Mouse (Mus musculus) bone marrow macrophage, adult 2 months (primary cell): ENCODE measurements around the gene Ctsf. TPM values are rescaled to one million over a fixed set of nuclear protein-coding genes. Genes with fewer than 3 reads are reported as not detected.
"Not testable (repeated sequence)": the region's sequence is repeated elsewhere in the genome, so short reads cannot be mapped to it uniquely, and the experiment has no call there.

Experiments used
- H3K27ac ChIP-seq: 2 replicates; pipeline ENCODE4 v1.5.1; 2012; ENCODE audit warnings: low read depth, low read length; ENCODE audit not compliant: insufficient read depth
- H3K4me1 ChIP-seq: 2 replicates; pipeline ENCODE4 v1.6.1; 2012; ENCODE audit warnings: low read length; ENCODE audit not compliant: control insufficient read depth, insufficient read depth
- H3K4me3 ChIP-seq: 2 replicates; pipeline ENCODE4 v1.5.1; 2012; ENCODE audit warnings: mild to moderate bottlenecking, low read length, moderate library complexity; ENCODE audit not compliant: insufficient read depth
- CTCF ChIP-seq: IDR thresholded peaks from 2 replicates; pipeline ENCODE4 v1.5.1; 2012; ENCODE audit warnings: low read depth, mild to moderate bottlenecking, low read length, moderate library complexity
- POLR2A ChIP-seq: IDR thresholded peaks from 2 replicates; pipeline ENCODE4 v1.6.1; 2012; ENCODE audit warnings: mild to moderate bottlenecking, low read depth, low read length, borderline replicate concordance
- polyA plus RNA-seq: library from polyadenylated mRNA; stranded (reverse); fragments of >200 nt; gene quantifications from 2 replicates; pipeline ENCODE4 v1.2.4, GENCODE M21; 2012; ENCODE audit not compliant: missing spikeins, insufficient read depth, insufficient read length

Gene Ctsf
- polyA plus RNA-seq, 1 experiment, result 29.5 TPM

DNA sequence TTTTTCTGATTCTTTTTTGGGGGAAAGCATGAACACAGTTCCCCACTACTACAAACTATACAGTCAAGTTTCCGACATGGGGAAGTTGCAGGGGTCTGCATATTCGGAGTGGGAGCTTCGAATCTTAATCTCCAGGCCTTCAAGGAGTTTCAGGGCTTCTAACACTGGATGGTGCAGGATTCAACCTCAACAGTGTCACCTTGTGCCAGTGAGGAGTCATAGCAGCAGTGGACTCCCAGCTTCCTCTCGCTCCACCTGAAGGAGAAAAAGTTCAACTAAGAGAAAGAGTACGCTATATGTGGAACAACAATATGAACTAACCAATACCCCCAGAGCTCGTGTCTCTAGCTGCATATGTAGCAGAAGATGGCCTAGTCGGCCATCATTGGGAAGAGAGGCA, 7.4 kb upstream of the Ctsf start:
- TF ChIP-seq POLR2A, result no peak
- no peak for TF ChIP-seq CTCF
- Histone ChIP-seq H3K4me1 (no peaks in the 10 kb centered on the region), H3K27ac (no peak overlapping the region), H3K4me3 (no peak overlapping the region)

DNA sequence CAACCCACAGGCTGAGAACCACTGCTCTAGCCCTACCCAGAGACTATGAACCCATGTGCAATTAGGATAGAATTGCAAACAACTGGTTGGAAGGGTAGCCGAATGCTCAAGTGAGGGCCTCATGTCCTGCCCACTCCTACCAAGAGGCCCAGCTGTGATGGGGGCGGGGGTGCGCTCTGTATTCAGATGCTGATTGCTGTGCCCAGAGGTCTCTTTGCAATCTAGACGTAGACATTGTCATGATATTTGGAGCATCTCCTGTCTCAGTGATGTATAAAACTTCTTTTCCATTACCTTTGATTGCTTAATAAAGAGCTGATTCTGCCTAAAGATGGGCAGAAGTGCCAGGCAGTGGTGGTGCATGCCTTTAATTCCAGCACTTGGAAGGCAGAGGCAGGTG, 5.1 kb upstream of the Ctsf start:
- peaks cover 4% of the 10 kb centered on the region; the same call in 1 of the 2 replicates for H3K4me1 ChIP-seq
- H3K27ac ChIP-seq, result no peak overlapping the region
- no peak overlapping the region for H3K4me3 ChIP-seq
- no peak for TF ChIP-seq CTCF
- no peak for TF ChIP-seq POLR2A

DNA sequence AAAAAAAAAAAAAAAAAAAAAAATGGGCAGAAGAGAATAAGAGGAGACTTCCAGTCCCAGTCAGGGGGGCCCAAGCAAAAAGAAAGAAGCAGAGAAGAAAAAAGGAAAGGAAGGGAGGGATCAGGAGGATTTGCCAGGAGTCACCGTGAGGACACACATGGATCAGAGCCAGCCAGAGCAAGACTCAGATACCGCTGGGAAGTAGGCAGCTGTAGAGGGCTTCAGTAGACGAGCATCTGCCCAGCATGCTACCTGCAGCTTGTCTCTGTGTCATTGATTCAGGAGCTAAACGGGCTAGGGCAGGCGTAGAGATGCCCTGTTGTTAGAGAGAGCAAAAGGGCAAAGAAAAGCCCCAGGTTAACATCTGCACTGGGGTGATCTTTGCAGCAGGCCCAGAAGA, 4.6 kb upstream of the Ctsf start:
- peaks cover 4% of the 10 kb centered on the region; the same call in 1 of the 2 replicates for H3K4me1 ChIP-seq
- H3K4me3 ChIP-seq, result no peak overlapping the region
- no peak overlapping the region for H3K27ac ChIP-seq
- TF ChIP-seq POLR2A, result no peak
- no peak for TF ChIP-seq CTCF

DNA sequence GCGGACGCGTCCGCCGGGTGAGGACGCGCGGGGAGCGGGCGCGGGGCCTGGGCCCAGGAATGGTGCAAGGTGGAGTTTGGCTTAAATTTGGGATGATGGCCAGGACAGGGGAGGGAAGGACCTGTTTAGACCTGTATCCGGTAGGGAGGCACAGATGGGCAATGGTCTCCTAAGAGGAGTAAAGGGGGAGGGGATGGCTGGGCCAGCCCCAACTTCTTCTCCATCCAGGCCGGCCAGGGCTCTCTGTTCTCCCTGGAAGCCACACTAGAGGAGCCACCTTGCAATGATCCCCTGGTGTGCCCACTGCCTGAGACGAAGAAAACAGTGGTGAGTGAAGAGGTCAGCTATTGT, 515 bp downstream of the Ctsf start:
- H3K4me3 ChIP-seq, result peak overlapping the region; percentile 88
- no peak for TF ChIP-seq CTCF
- no peak for TF ChIP-seq POLR2A
- H3K27ac ChIP-seq, result peak overlapping the region; percentile 62

DNA sequence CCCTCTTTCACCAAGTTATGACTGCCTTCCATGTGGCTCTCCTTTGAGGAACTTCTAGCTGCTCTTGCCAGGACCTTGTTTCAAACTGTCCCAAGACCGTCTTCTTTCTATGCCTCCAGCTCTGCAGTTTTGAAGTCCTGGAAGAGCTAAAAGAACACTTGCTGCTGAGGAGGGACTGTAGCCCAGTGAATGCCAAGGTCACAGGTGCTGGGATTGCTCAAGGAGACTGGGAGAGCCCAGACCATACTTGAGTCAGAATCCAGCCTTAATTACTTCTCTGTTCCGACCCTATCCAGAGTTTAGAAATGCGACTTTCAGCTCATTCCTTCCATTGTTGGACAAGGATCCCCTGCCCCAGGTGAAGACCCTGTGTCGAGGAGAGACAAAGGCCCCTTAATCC, 1.0 kb downstream of the Ctsf start:
- peak overlapping the region; percentile 62 for H3K27ac ChIP-seq
- H3K4me1 ChIP-seq, result peaks cover 16% of the 10 kb centered on the region
- TF ChIP-seq CTCF, result no peak
- TF ChIP-seq POLR2A, result no peak
- H3K4me3 ChIP-seq, result peak overlapping the region; percentile 88

More for the DNA sequence above, 515 bp downstream of the Ctsf start:
- H3K4me1 ChIP-seq, result peaks cover 16% of the 10 kb centered on the region

DNA sequence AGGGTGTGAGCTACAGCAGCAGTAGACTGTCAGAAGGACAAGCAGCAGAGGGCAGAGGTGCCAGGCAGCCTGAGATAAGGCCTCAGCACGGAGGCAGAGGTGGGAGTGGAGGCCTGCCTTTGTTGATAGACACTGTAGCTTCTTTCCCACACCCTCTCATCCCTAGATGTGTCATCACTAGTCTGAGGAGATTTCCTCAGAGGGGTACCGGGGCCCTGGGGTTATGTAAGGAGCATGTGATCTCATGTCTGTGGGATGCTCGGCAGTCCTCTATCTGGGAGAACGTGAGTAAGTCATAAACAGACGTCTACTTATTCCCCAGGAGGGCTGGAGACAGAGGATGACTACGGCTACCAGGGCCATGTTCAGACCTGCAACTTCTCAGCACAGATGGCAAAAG, 4.2 kb downstream of the Ctsf start:
- H3K27ac ChIP-seq, result no peak overlapping the region
- peaks cover 16% of the 10 kb centered on the region for H3K4me1 ChIP-seq
- TF ChIP-seq CTCF, result no peak
- TF ChIP-seq POLR2A, result no peak

DNA sequence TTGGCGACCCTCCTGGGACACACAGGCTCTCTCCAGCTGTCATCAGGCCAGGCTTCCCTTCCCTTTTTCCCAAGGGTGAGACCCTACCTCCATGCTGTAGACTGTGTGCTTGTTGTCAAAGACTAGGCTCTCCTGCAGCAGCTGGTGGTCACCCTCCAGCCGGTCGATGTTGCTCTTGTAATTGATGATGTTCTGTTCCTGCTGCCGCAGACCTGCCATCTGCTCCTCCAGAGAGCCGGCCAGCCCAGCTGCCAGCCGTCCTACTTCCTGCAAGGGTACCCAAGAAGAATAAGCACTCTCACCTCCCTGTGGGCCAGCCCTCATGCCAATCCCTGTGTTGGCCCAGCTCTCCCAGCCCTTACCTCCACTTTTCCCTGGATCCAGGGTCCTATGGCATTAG, 8.1 kb downstream of the Ctsf start:
- H3K27ac ChIP-seq, result no peak overlapping the region
- TF ChIP-seq POLR2A (no peak), CTCF (no peak)
- H3K4me3 ChIP-seq, result no peak overlapping the region
- peaks cover 5% of the 10 kb centered on the region; the same call in 1 of the 2 replicates for H3K4me1 ChIP-seq

More for the DNA sequence above, 4.2 kb downstream of the Ctsf start:
- H3K4me3 ChIP-seq, result no peak overlapping the region

DNA sequence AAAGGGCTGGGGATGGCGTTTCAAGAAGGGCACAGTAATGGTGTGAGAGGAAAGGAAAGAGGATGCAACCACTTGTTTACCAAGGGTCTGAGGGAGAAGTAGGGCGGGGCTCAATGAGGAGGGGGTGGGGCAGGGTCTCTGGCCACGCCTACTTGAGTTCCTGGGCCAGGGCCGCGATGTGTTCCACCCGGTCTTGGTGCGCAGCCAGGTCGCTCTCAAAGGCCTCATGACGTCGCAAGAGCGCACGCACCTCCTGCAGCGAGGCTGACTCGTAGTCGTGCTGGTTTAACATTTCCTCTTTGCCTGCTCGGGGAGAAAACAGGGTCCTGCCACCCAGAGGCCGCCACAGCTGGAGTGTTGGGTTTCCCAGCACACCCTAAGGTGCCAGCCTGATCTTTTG, 10.2 kb downstream of the Ctsf start:
- peaks cover 2% of the 10 kb centered on the region; the same call in 1 of the 2 replicates for H3K4me1 ChIP-seq
- H3K4me3 ChIP-seq, result peak overlapping the region; percentile 3; the same call in 1 of the 2 replicates
- no peak overlapping the region for H3K27ac ChIP-seq
- no peak for TF ChIP-seq POLR2A
- no peak for TF ChIP-seq CTCF

DNA sequence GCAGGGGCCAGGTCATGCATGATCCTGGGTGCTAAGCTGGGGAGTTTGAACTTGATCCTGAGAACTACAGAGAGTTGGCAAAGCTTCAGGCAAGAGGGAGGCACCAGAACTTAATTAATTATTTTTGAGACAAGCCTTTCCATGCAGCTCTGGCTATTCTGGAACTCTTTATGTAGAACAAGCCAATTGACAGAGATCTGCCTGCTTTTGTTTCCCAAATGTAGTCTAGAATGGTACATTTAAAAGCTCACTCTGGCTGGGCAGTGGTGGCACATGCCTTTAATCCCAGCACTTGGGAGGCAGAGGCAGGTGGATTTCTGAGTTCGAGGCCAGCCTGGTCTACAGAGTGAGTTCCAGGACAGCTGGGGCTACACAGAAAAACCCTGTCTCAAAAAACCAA, 19.7 kb downstream of the Ctsf start:
- H3K4me3 ChIP-seq, H3K4me1 ChIP-seq, H3K27ac ChIP-seq: not testable (repeated sequence)

DNA sequence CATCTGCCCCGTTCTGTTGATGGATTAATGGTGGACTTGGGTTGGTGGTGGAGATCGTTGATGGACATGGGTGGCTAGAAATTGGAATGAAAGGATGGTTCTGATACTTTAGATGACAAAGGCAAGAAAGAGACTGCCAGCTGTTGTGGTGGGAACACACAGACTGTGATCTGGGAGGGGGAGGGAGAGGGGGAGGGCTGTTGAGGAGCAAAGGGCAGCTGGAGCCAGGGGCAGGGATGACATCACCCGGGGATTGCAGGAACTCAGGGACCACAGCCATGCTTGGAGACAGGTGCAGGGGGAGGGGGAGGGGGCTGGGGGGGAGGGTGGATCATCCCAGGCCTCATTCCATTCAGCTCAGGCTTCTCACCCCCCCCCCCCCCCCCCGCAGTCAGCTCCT, 21.3 kb downstream of the Ctsf start:
- Histone ChIP-seq H3K4me1 (peaks cover 11% of the 10 kb centered on the region), H3K27ac (no peak overlapping the region), H3K4me3 (no peak overlapping the region)
- TF ChIP-seq CTCF (no peak), POLR2A (no peak)

DNA sequence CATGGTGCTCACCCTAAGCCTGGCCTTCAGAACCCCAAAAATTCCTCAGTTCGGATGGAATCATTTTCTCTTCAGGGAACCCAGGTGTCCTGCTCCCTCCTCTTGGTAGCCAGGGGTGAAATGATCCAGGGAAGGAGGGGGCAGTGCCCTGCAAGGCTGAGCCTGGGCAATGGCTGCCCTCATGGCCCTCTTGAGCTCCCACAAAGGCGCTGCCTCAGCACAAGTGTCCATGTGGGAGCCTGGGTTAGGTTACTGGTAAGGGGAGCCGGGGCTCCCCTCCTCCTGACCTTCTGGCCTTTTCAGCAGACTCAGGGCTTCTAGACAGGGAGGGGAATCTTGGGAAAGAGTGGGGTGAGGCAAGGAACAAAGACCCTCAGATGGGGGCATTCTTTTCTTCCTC, 21.8 kb downstream of the Ctsf start:
- Histone ChIP-seq H3K27ac (no peak overlapping the region), H3K4me3 (no peak overlapping the region), H3K4me1 (peaks cover 11% of the 10 kb centered on the region)
- TF ChIP-seq POLR2A, result no peak
- TF ChIP-seq CTCF, result no peak
